Mouse (Mus musculus): Measurements from ENCODE around the gene Urb2.
"Not testable (repeated sequence)": the region's sequence is repeated elsewhere in the genome, so short reads cannot be mapped to it uniquely, and the experiment has no call there.

Urb2 gene

DNA sequence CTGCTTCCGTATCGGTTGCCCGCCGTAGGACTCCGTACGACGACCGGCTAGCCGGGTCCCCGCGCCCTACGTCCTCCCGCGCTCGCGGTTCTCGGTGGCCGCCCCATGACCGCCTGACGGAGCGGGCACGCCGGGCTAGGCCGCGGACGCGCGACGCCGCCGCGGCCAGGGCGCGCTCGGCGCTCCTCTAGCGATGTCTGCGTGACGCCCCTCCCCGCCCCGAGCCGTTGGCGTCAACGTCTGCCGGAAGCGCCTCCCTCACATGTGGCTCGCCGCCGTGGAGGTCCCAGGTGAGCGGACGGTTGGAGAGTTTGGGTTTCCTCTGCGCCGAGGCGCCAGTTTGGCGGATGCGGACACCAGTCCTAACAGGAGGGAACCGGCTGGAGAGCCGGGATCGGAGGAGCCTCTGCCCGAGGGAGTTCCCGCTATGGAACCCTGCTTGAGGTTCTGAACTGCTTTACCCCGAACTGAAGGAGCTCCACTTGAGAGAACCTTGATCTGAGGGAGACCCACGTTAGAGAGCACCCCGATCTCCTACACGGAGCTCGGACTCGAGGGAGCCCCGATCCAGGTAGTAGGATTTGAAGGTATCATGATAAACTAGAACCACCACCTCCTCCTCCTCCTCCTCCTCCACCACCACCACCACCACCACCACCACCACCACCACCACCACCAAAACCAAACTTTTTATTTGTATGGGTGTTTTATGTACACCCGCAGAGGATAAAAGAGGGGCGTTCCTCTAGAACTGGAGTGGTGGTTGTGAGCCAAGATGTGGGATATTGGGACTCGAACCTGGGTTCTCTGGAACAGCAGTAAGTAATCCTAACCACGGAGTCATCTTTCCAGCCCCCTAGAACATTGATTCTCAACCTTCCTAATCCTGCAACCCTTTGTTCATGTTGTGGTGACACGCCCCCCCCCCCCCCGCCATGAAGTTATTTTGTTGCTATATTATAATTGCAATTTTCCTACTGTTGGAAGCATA lies at the start of gene Urb2, which contains the start of gene Taf5l:
Gene Urb2 (plus strand): TSS at position 272 of the 991 bp plus-strand sequence.
Gene Taf5l (minus strand): TSS at position 161 of the 991 bp plus-strand sequence.
- DNase-seq = peak; percentile 93 to 96

- peak; percentile 39 to 63 for DNase-seq
Observed at GRCm38 (mm10) chr8:123973495-123973894, 47.8 kb upstream of the Urb2 start.

- DNase-seq = no peak
Observed at GRCm38 (mm10) chr8:123977499-123977898, 43.8 kb upstream of the Urb2 start.

DNA sequence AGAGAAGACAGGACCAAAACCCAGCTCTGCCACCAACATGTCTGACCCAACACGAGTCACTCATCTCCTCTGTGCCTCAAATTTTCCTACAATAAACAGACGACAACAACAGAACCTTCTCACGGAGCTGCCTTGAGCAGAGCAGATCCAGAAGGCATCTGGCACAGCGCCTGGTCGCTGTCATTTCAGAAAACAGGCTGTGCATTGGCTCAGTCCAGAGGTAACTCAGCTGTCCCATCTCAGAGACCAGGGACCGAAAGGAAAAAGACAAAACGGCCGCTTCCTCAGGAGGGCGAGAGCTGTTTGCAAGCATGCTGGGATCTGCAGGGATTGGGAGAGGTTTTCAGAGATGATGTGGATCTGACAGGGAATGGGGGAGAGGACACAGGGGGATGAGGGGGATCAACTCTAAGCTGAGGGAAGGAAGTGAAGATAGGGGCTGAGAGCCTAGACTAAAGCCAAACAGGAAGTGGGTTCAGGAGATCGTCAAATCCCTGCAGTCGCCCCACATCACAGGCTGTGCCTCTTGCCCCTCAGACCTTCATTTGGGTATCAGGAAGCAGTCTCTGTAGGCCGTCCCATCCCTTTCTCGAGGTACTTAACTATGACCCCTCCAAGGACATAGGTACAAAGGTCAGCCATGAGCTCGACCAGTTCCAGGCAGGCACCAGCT lies 43.0 kb upstream of the Urb2 start:
- peak in 1 of 2 experiments; percentile 19 for DNase-seq

DNA sequence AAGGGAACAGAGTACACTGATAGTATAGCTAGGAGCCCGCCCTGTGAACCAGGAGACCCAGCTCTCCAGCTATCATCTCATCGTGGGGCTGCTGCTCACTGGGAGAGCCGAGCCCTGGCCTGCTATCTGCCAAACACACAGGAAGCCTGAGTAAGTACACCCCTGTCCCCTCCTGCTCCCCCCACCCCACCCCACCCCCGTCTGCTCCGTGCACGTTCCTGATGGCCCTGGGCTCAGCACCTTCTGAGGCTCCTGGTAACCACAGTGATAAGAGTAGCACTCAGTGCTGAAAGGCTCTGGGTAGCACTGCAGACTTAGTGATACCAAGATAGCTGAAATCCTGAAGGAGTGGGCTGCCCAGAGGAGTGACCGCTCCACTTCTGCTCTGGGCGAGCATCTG lies 42.4 kb upstream of the Urb2 start:
- DNase-seq = no peak

DNA sequence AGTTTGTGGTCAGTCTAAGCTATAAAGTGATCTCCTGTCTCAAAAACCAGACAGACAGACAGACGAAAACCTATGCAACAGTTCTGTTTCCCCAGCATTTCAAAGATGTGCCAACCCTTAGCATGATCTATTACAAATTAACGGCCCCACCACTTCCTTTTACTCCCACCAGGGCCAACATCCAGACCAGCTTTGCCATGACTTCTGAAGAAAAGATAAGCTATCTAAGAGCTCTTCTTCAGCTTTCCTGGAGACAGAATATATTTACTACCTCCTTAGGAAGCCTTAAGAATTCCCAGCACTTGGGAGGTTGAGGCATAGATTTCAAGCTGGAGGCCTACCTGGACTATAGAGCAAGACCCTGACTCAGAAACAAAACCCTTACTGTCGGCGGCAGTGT lies 41.1 kb upstream of the Urb2 start:
- DNase-seq = no peak

GRCm38 (mm10) chr8:123981674-123982073 lies 39.6 kb upstream of the Urb2 start:
- DNase-seq = no peak

DNA sequence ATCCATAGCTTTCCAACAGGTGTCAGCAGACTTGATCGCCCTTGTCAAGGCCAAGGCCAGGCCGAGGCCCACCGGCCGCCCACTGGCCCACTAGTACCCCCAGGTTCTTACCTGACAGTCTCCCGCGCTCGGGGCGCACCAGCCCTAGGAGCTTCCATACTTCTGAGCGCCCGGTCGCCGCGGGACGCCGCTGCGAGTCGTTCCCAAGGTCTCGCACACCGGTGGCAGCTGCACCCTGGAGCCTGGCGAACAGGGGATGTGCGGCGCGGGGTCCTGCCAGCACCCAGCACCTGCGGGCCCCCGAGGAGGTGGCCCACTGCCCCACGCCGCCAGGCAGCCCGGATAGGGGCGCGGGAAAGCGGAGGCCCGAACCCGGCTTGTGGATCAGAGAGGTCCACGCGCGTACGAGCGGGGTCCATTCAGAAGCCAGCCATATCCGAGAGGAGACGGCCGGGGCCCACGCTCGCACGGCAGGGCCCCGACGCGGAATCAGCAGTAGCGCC lies 39.0 kb upstream of the Urb2 start:
- DNase-seq = peak in 1 of 2 experiments; percentile 57

DNA sequence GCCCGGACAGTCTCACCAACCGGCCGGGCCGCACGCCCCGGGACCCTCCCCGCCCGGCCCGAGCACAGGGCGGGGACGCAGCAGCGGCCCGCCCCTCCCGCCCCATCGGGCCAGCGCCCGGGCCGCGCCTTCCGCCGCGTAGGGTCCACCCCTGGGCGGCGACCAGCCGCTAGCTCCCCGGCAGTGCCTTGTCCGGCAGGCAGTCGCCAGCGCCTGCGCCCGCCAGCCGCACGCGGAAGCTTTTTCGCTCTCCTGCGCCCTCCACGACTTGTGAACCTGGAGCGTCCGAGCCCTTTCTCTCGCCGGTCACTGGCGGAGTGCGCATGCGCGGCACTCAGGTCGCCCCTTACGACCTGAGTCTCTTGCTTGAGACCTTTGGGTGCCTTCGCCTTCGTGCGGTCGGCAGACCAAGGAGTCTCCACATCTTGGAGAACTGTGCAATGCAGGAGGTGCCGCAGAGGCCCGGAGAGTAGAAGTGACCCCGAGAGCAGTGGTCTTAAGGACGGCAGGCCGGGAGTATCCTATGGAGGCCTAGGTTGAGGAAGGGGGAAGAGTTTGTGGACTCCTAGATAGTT lies 38.4 kb upstream of the Urb2 start, which contains the start of gene Abcb10:
Gene Abcb10 (minus strand): TSS at position 297 of the 575 bp plus-strand sequence.
- DNase-seq = peak; percentile 88 to 97

DNA sequence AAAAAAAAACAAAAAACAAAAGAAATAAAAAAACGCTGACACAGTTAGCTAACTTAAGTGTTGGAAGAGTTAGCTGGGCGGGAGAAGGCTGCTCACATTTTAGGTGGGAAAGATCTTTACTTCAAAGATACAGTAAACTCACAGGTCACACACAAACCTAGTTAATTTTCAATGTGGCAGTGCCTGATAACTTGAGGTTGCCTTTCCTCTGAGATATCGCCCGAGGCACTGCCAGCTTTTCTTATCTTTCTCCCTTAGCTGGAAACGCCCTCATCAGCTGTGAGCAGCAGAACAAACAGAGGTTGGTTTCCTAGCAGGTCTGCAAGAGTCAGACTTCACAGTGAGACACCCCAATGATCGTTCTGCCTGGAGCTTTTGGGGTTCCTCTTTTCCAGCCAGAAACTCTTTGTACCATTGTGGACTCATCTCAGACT lies 32.7 kb upstream of the Urb2 start:
- DNase-seq = no peak

GRCm38 (mm10) chr8:123989128-123989527 lies 32.2 kb upstream of the Urb2 start:
- no peak for DNase-seq

DNA sequence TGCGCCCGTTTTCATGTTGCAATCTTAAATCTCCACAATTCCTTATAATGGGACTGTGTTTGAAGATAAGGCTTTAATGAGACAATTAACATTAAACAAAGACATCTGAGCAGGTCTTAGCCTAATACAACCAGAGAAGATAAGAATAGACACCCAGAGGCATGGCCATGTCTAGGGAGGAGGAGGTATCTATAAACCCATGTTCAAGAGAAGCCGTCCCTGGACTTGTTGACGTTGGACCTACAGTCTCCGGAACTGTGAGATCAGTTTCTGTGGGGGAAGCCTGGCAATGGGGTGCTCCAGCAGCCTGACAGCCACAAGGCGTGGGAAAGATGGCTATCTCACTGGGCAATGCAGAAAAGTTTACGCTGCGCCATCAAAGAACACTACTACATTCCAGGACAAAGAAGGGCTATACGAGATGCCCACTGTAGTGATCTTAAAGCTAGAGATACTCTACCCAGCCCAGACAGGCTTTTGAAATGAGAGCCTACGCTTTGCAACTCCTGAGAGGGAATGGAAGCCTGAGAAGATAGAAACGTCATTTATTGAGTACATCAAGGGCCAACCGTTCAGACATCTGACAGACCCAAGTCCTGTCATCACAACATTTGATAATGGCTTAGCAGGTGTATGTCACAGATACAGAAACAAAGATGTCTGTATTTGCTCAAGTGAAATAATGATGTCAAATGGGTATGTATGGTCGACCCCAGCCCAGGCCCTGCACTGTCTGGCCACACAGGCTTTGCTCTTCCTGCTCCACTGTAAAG lies 30.8 kb upstream of the Urb2 start:
- DNase-seq = no peak

GRCm38 (mm10) chr8:123992587-123992986 lies 28.7 kb upstream of the Urb2 start:
- DNase-seq = peak in 1 of 2 experiments; percentile 27

- no peak for DNase-seq
Observed at GRCm38 (mm10) chr8:123993597-123993996, 27.7 kb upstream of the Urb2 start.

DNA sequence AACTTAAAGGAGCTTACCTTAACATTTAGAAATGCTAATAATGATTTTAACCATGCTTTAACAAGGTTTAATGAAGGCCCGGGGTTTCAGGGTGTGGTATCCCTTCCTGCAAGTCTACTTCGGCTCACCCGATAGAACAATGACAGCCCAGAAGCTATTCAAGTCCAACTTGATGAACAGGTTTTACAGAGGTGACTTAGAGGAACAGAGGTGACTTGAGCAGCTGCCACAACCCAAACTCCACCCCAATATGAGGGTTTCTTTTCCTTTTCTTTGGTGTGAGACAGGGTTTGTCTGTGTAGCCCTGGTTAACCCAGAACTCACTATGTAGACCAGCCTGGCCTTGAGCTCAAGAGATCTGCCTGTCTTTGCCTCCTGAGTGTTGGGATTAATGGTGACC lies 27.3 kb upstream of the Urb2 start:
- DNase-seq = no peak

GRCm38 (mm10) chr8:123999568-123999967 lies 21.7 kb upstream of the Urb2 start:
- DNase-seq = no peak

- no peak for DNase-seq
Observed at GRCm38 (mm10) chr8:124002546-124003108, 18.7 kb upstream of the Urb2 start.

- no peak for DNase-seq
Observed at GRCm38 (mm10) chr8:124007829-124008228, 13.5 kb upstream of the Urb2 start.

DNA sequence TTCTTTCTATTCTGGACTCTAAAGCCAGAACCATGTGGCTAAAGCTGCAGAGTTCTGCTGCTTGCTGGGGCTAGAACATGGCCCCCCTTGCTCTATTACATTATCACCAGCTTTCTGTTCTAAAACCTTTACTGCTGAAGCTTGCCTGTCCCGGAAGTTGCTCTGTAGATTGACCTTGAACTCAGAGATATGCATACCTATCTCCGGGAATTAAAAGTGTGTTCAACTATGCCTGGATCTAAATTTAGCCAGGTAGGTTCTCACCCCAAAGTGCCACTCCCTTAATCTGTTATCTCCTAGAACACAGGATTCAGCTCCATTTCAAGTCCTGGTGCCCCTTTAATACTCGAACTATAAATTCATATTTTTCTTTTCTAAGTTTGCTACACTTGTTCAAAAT lies 9.7 kb upstream of the Urb2 start:
- no peak for DNase-seq

GRCm38 (mm10) chr8:124011989-124012586 lies 9.2 kb upstream of the Urb2 start:
- no peak for DNase-seq

- not testable (repeated sequence) for DNase-seq
Observed at GRCm38 (mm10) chr8:124014299-124014698, 7.0 kb upstream of the Urb2 start.
